Mouse (Mus musculus): ENCODE measurements around the gene Slc34a3.
A peak's percentile ranks its signal among the peaks of the same experiment; 100 is the strongest.

DNA sequence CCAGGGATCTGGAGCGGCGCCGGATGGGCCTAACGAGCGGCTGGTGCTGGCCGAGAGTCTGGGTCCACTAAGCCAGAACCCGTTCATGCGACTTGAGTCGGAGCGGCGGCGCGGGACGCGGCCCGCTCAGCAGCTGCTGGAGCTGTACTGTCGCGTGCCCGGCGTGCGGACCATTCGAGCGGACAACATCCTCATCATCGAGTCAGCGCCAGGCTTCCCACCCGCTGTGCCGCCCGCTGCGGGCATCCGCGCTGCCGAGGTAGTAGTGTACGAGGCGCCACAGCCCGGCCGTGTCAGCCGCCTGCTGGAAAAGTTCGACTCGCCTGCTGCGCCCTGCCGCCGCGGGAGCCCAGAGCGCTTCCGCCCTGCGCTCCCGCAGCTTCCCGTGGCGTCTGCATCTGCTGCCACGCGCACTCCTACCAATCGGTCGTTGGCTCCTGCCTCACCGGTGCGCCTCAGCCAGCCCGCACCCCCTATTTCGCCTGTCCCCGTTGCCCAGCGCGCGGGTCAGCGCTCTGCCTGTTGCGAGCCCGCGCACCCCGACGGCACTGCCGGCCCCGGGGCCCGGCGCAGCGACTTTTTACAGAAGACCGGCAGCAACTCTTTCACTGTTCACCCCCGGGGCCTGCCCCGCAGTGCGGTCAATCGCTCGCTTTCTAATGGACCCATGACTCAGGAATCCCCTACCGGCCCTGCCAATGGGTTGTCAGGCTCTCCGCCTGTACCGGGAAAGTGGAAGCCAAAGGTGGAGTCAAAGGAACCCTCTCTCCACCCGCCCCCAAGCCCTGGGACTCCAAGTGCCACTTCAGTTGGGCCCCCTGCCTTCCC is 28.8 kb upstream of the Slc34a3 start:
- no peak for TF ChIP-seq CTCF (IDR thresholded peaks at IDR 0.05; ENCODE audit: control insufficient read depth, insufficient read depth, low read length)
- TF ChIP-seq POLR2A (IDR thresholded peaks at IDR 0.05; ENCODE audit: borderline replicate concordance, control insufficient read depth, low read depth, low read length) = peak; percentile 37; the same call in 1 of the 2 replicates

Measured in bone marrow, adult 2 months (tissue).